Mouse (Mus musculus): ENCODE data around the gene Haao. TPM values are rescaled to one million over a fixed set of nuclear protein-coding genes. Genes with fewer than 3 reads are reported as not detected.

The Haao gene
- 1.4 and 2.2 TPM in 2 replicates for polyA plus RNA-seq (2015; fragmentation: Nextera tagmentation; extraction: Ambion mirVana)

GRCm38 (mm10) chr17:83847815-83848214 lies at the start of gene Haao:
Haao (minus strand) TSS chr17:83847963.
- Histone ChIP-seq H3K27me3 (no peaks in the 10 kb centered on the region), H3K27ac (no peak within 1 kb of the TSS), H3K9me3 (no peaks in the 10 kb centered on the region), H3K36me3 (no peaks in the 10 kb centered on the region), H3K4me3 (no peak within 1 kb of the TSS), H3K9ac (no peak within 1 kb of the TSS), H3K4me2 (no peak within 1 kb of the TSS), H3K4me1 (peaks cover 4% of the 10 kb centered on the region; the same call in 1 of the 2 replicates)
- 65% methylated on average over 3 of the region's 3 CpGs for WGBS
- no peak for ATAC-seq (ENCODE audit: insufficient number of reproducible peaks, low FRiP score, low TSS enrichment, low read depth)

- H3K4me1 ChIP-seq, result peaks cover 50% of the 10 kb centered on the region
- peak overlapping the region; percentile 84 for H3K27ac ChIP-seq
- H3K4me2 ChIP-seq, result no peak overlapping the region
- H3K4me3 ChIP-seq, result no peak overlapping the region
- 0 out of 2 replicates have a peak overlapping the region, but pooled peaks have one; percentile 23 for H3K9ac ChIP-seq
- no peaks in the 10 kb centered on the region for H3K9me3 ChIP-seq
- no peak for ATAC-seq (ENCODE audit: insufficient number of reproducible peaks, low FRiP score, low TSS enrichment, low read depth)
- no peaks in the 10 kb centered on the region for H3K36me3 ChIP-seq
- 46% methylated on average over 8 of the region's 8 CpGs for WGBS
- H3K27me3 ChIP-seq, result no peaks in the 10 kb centered on the region
These were observed 49.6 kb upstream of the Haao start for GRCm38 (mm10) chr17:83897361-83897799.

- Histone ChIP-seq H3K4me2 (no peak overlapping the region), H3K36me3 (no peaks in the 10 kb centered on the region), H3K27me3 (no peaks in the 10 kb centered on the region), H3K4me3 (no peak overlapping the region), H3K9me3 (no peaks in the 10 kb centered on the region), H3K9ac (no peak overlapping the region), H3K4me1 (peaks cover 47% of the 10 kb centered on the region), H3K27ac (peak overlapping the region; percentile 84)
- ATAC-seq (ENCODE audit: insufficient number of reproducible peaks, low FRiP score, low TSS enrichment, low read depth), result no peak
- WGBS, result 22% methylated on average over 10 of the region's 10 CpGs
These were observed 49.0 kb upstream of the Haao start for GRCm38 (mm10) chr17:83896723-83897122.

GRCm38 (mm10) chr17:83895321-83895770 lies 47.6 kb upstream of the Haao start:
- H3K27ac ChIP-seq, result peak overlapping the region; percentile 85
- no peak overlapping the region for H3K9ac ChIP-seq
- H3K4me3 ChIP-seq, result no peak overlapping the region
- peak; percentile 80 for ATAC-seq (ENCODE audit: insufficient number of reproducible peaks, low FRiP score, low TSS enrichment, low read depth)
- 13% methylated on average over 8 of the region's 8 CpGs for WGBS
- H3K27me3 ChIP-seq, result no peaks in the 10 kb centered on the region
- H3K9me3 ChIP-seq, result no peaks in the 10 kb centered on the region
- no peaks in the 10 kb centered on the region for H3K36me3 ChIP-seq
- H3K4me2 ChIP-seq, result no peak overlapping the region
- H3K4me1 ChIP-seq, result peaks cover 56% of the 10 kb centered on the region

GRCm38 (mm10) chr17:83893134-83893533 lies 45.4 kb upstream of the Haao start:
- no peaks in the 10 kb centered on the region for H3K27me3 ChIP-seq
- H3K27ac ChIP-seq, result no peak overlapping the region
- ATAC-seq (ENCODE audit: insufficient number of reproducible peaks, low FRiP score, low TSS enrichment, low read depth), result no peak
- H3K9ac ChIP-seq, result no peak overlapping the region
- no peaks in the 10 kb centered on the region for H3K9me3 ChIP-seq
- no peak overlapping the region for H3K4me2 ChIP-seq
- 78% methylated on average over 4 of the region's 4 CpGs for WGBS
- H3K36me3 ChIP-seq, result no peaks in the 10 kb centered on the region
- H3K4me3 ChIP-seq, result no peak overlapping the region
- peaks cover 63% of the 10 kb centered on the region for H3K4me1 ChIP-seq

GRCm38 (mm10) chr17:83891864-83892263 lies 44.1 kb upstream of the Haao start:
- no peak overlapping the region for H3K4me3 ChIP-seq
- peaks cover 57% of the 10 kb centered on the region for H3K4me1 ChIP-seq
- H3K27me3 ChIP-seq, result no peaks in the 10 kb centered on the region
- no peaks in the 10 kb centered on the region for H3K36me3 ChIP-seq
- H3K27ac ChIP-seq, result 0 out of 2 replicates have a peak overlapping the region, but pooled peaks have one; percentile 91
- 61% methylated on average over 9 of the region's 9 CpGs for WGBS
- H3K9ac ChIP-seq, result no peak overlapping the region
- ATAC-seq (ENCODE audit: insufficient number of reproducible peaks, low FRiP score, low TSS enrichment, low read depth), result no peak
- no peak overlapping the region for H3K4me2 ChIP-seq
- H3K9me3 ChIP-seq, result no peaks in the 10 kb centered on the region

- Histone ChIP-seq H3K36me3 (no peaks in the 10 kb centered on the region), H3K4me1 (peaks cover 55% of the 10 kb centered on the region), H3K9ac (no peak overlapping the region), H3K9me3 (no peaks in the 10 kb centered on the region), H3K4me3 (no peak overlapping the region), H3K27me3 (no peaks in the 10 kb centered on the region), H3K27ac (peak overlapping the region; percentile 91), H3K4me2 (no peak overlapping the region)
- ATAC-seq (ENCODE audit: insufficient number of reproducible peaks, low FRiP score, low TSS enrichment, low read depth), result no peak
- 32% methylated on average over 5 of the region's 5 CpGs for WGBS
These were observed 42.6 kb upstream of the Haao start for GRCm38 (mm10) chr17:83890373-83890696.

- peak; percentile 37; the same call in 1 of the 2 replicates for ATAC-seq (ENCODE audit: insufficient number of reproducible peaks, low FRiP score, low TSS enrichment, low read depth)
These were observed 42.1 kb upstream of the Haao start for GRCm38 (mm10) chr17:83889691-83890372.

GRCm38 (mm10) chr17:83889329-83889690 lies 41.5 kb upstream of the Haao start:
- Histone ChIP-seq H3K9ac (no peak overlapping the region), H3K36me3 (no peaks in the 10 kb centered on the region), H3K4me1 (peaks cover 52% of the 10 kb centered on the region), H3K27ac (peak overlapping the region; percentile 91), H3K4me3 (no peak overlapping the region), H3K9me3 (no peaks in the 10 kb centered on the region), H3K4me2 (no peak overlapping the region), H3K27me3 (no peaks in the 10 kb centered on the region)
- ATAC-seq (ENCODE audit: insufficient number of reproducible peaks, low FRiP score, low TSS enrichment, low read depth), result 0 out of 2 replicates have a peak, but pooled peaks have one; percentile 5
- WGBS, result 87% methylated on average over 5 of the region's 5 CpGs

More at GRCm38 (mm10) chr17:83889691-83890372, 42.1 kb upstream of the Haao start:
- Histone ChIP-seq H3K9me3 (no peaks in the 10 kb centered on the region), H3K4me1 (peaks cover 52% of the 10 kb centered on the region), H3K36me3 (no peaks in the 10 kb centered on the region), H3K27me3 (no peaks in the 10 kb centered on the region), H3K4me3 (no peak overlapping the region), H3K27ac (peak overlapping the region; percentile 91), H3K4me2 (no peak overlapping the region), H3K9ac (no peak overlapping the region)
- WGBS, result 21% methylated on average over 13 of the region's 13 CpGs

GRCm38 (mm10) chr17:83887241-83887640 lies 39.5 kb upstream of the Haao start:
- Histone ChIP-seq H3K4me3 (no peak overlapping the region), H3K4me1 (peaks cover 49% of the 10 kb centered on the region), H3K27ac (peak overlapping the region; percentile 4; the same call in 1 of the 2 replicates), H3K4me2 (no peak overlapping the region), H3K27me3 (no peaks in the 10 kb centered on the region), H3K9ac (no peak overlapping the region), H3K9me3 (no peaks in the 10 kb centered on the region), H3K36me3 (no peaks in the 10 kb centered on the region)
- WGBS, result 76% methylated on average over 5 of the region's 5 CpGs
- ATAC-seq (ENCODE audit: insufficient number of reproducible peaks, low FRiP score, low TSS enrichment, low read depth), result no peak

GRCm38 (mm10) chr17:83886395-83886794 lies 38.6 kb upstream of the Haao start:
- Histone ChIP-seq H3K4me2 (no peak overlapping the region), H3K27ac (no peak overlapping the region), H3K9ac (no peak overlapping the region), H3K9me3 (no peaks in the 10 kb centered on the region), H3K27me3 (no peaks in the 10 kb centered on the region), H3K4me1 (peaks cover 44% of the 10 kb centered on the region), H3K4me3 (no peak overlapping the region), H3K36me3 (no peaks in the 10 kb centered on the region)
- ATAC-seq (ENCODE audit: insufficient number of reproducible peaks, low FRiP score, low TSS enrichment, low read depth), result no peak
- 70% methylated on average over 3 of the region's 3 CpGs for WGBS

- H3K27ac ChIP-seq, result 0 out of 2 replicates have a peak overlapping the region, but pooled peaks have one; percentile 28
- peaks cover 38% of the 10 kb centered on the region for H3K4me1 ChIP-seq
- 51% methylated on average over 5 of the region's 5 CpGs for WGBS
These were observed 38.0 kb upstream of the Haao start for GRCm38 (mm10) chr17:83885750-83886149.

More at GRCm38 (mm10) chr17:83885750-83886149, 38.0 kb upstream of the Haao start:
- no peak overlapping the region for H3K4me2 ChIP-seq
- no peaks in the 10 kb centered on the region for H3K27me3 ChIP-seq
- no peaks in the 10 kb centered on the region for H3K36me3 ChIP-seq
- no peak for ATAC-seq (ENCODE audit: insufficient number of reproducible peaks, low FRiP score, low TSS enrichment, low read depth)
- H3K9me3 ChIP-seq, result no peaks in the 10 kb centered on the region
- no peak overlapping the region for H3K4me3 ChIP-seq
- no peak overlapping the region for H3K9ac ChIP-seq

Measured in limb, embryonic 15.5 days (tissue).